Mouse (Mus musculus) embryonic facial prominence, embryonic 10.5 days (tissue): Measurements from ENCODE around the gene Ap3d1. TPM values are rescaled to one million over a fixed set of nuclear protein-coding genes. Genes with fewer than 3 reads are reported as not detected.

ENCODE experiments used
- DNase-seq: peaks from one replicate; pipeline ENCODE4 v3.0.0-alpha.2; 2017; ENCODE audit warnings: low spot score
- H3K27ac ChIP-seq: fragments of 300-500 bp; sonication (generic); replicated peaks from 2 replicates; pipeline ENCODE4 v1.5.1; 2016; ENCODE audit warnings: mild to moderate bottlenecking
- H3K27me3 ChIP-seq: fragments of 300-500 bp; sonication (generic); replicated peaks from 2 replicates; pipeline ENCODE4 v1.6.1; 2016; ENCODE audit warnings: low read depth, mild to moderate bottlenecking; ENCODE audit not compliant: poor library complexity, severe bottlenecking
- H3K36me3 ChIP-seq: fragments of 300-500 bp; sonication (generic); replicated peaks from 2 replicates; pipeline ENCODE4 v1.6.1; 2016; ENCODE audit warnings: mild to moderate bottlenecking, moderate library complexity
- H3K4me1 ChIP-seq: fragments of 300-500 bp; sonication (generic); 2 replicates; pipeline ENCODE4 v1.6.1; 2016
- H3K4me3 ChIP-seq: fragments of 300-500 bp; sonication (generic); 2 replicates; pipeline ENCODE4 v1.5.1; 2016; ENCODE audit warnings: mild to moderate bottlenecking, moderate library complexity
- H3K9me3 ChIP-seq: fragments of 300-500 bp; sonication (generic); 2 replicates; pipeline ENCODE4 v1.6.1; 2016; ENCODE audit warnings: mild to moderate bottlenecking
- WGBS: fragments of 180-500 bp; shearing (Covaris S2); methylation state at CpG from one replicate; pipeline ENCODE4 v1.1.7; 2016; 5-methylcytosine and 5-hydroxymethylcytosine counted together
- polyA plus RNA-seq: library from polyadenylated mRNA; unstranded; fragments of >200 nt; fragmentation: Nextera tagmentation; extraction: Ambion mirVana; gene quantifications from 2 replicates; pipeline ENCODE4 v1.2.1, GENCODE M21; 2016

Gene Ap3d1
- polyA plus RNA-seq, 1 experiment from 2014 or later = 60.5 TPM

GRCm38 (mm10) chr10:80674851-80675404 lies 67.1 kb downstream of the Ap3d1 start:
- Histone ChIP-seq H3K9me3 (no peaks in the 10 kb centered on the region), H3K4me3 (peak overlapping the region; percentile 97), H3K27me3 (no peaks in the 10 kb centered on the region), H3K27ac (peak overlapping the region; percentile 93), H3K4me1 (peaks cover 70% of the 10 kb centered on the region), H3K36me3 (peaks cover 47% of the 10 kb centered on the region)
- WGBS = 30% methylated on average over 6 of the region's 6 CpGs
- DNase-seq = no peak

GRCm38 (mm10) chr10:80674161-80674711 lies 67.8 kb downstream of the Ap3d1 start:
- no peaks in the 10 kb centered on the region for H3K27me3 ChIP-seq
- peak overlapping the region; percentile 97 for H3K4me3 ChIP-seq
- H3K36me3 ChIP-seq = peaks cover 54% of the 10 kb centered on the region
- WGBS = 76% methylated on average over 5 of the region's 5 CpGs
- no peak for DNase-seq
- H3K27ac ChIP-seq = peak overlapping the region; percentile 93
- no peaks in the 10 kb centered on the region for H3K9me3 ChIP-seq
- H3K4me1 ChIP-seq = peaks cover 63% of the 10 kb centered on the region

- Histone ChIP-seq H3K27ac (peak overlapping the region; percentile 93; the same call in 1 of the 2 replicates), H3K4me1 (peaks cover 57% of the 10 kb centered on the region), H3K9me3 (no peaks in the 10 kb centered on the region), H3K4me3 (peak overlapping the region; percentile 97), H3K36me3 (peaks cover 59% of the 10 kb centered on the region), H3K27me3 (no peaks in the 10 kb centered on the region)
- WGBS = 90% methylated on average over 3 of the region's 3 CpGs
- no peak for DNase-seq
Measured at GRCm38 (mm10) chr10:80673690-80674089, 68.4 kb downstream of the Ap3d1 start.

GRCm38 (mm10) chr10:80671936-80672690 lies 70.0 kb downstream of the Ap3d1 start:
- Histone ChIP-seq H3K27ac (no peak overlapping the region), H3K4me1 (peaks cover 42% of the 10 kb centered on the region), H3K36me3 (peaks cover 75% of the 10 kb centered on the region), H3K9me3 (no peaks in the 10 kb centered on the region), H3K27me3 (no peaks in the 10 kb centered on the region), H3K4me3 (no peak overlapping the region)
- WGBS = 77% methylated on average over 11 of the region's 11 CpGs
- no peak for DNase-seq

DNA sequence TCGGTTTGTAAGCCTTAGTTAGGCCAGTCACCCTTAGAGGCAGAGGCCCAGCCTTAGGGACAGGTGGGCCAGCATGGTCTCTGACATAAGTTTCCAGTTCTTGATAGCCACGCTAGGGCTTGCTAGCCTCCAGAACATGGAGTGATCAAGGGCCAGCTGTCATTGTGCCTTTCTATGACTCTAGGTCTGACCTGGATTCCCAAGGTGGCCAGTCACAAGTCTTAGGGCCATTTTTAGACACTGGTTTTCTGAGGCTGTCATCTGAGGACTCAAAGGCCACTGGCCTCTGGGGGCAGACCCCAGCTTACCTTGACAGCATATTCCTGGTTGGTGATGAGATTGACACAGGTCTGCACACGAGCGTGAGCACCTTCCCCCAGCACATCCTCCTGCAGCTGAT lies 70.8 kb downstream of the Ap3d1 start:
- H3K36me3 ChIP-seq = peaks cover 84% of the 10 kb centered on the region

GRCm38 (mm10) chr10:80670531-80670930 lies 71.5 kb downstream of the Ap3d1 start:
- 93% methylated on average over 2 of the region's 2 CpGs for WGBS
- no peak for DNase-seq
- H3K36me3 ChIP-seq = peaks cover 91% of the 10 kb centered on the region
- H3K9me3 ChIP-seq = no peaks in the 10 kb centered on the region
- no peak overlapping the region for H3K27ac ChIP-seq
- no peak overlapping the region for H3K4me3 ChIP-seq
- H3K27me3 ChIP-seq = no peaks in the 10 kb centered on the region
- peaks cover 50% of the 10 kb centered on the region for H3K4me1 ChIP-seq

More for the DNA sequence above, 70.8 kb downstream of the Ap3d1 start:
- no peak overlapping the region for H3K27ac ChIP-seq
- H3K9me3 ChIP-seq = no peaks in the 10 kb centered on the region
- no peak for DNase-seq
- WGBS = 91% methylated on average over 4 of the region's 4 CpGs
- peaks cover 43% of the 10 kb centered on the region for H3K4me1 ChIP-seq
- H3K4me3 ChIP-seq = no peak overlapping the region
- H3K27me3 ChIP-seq = no peaks in the 10 kb centered on the region

GRCm38 (mm10) chr10:80669737-80670485 lies 72.2 kb downstream of the Ap3d1 start:
- Histone ChIP-seq H3K4me3 (0 out of 2 replicates have a peak overlapping the region, but pooled peaks have one; percentile 14), H3K4me1 (peaks cover 50% of the 10 kb centered on the region), H3K36me3 (peaks cover 95% of the 10 kb centered on the region), H3K27ac (peak overlapping the region; percentile 10; the same call in 1 of the 2 replicates), H3K9me3 (no peaks in the 10 kb centered on the region), H3K27me3 (no peaks in the 10 kb centered on the region)
- 95% methylated on average over 7 of the region's 7 CpGs for WGBS
- no peak for DNase-seq

DNA sequence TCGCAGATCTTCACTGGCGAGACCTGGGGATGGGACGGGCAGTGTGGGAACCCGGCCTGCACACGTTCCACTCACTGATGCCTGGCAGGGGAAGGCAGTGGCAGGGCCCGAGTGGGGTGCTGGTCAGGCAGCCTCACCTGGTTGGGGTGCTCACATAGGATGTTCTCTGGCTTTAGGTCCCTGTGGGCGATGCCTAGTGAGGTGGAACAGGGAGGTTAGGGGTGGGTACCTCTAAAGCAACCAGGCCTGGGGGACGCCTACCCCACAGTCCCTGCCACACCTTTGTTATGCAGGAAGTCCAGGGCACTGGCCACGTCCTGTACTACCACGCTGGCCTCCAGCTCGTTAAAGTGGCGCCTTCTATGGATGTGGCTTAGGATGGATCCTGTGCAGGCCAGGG lies 73.0 kb downstream of the Ap3d1 start:
- H3K9me3 ChIP-seq = no peaks in the 10 kb centered on the region
- peaks cover 50% of the 10 kb centered on the region for H3K4me1 ChIP-seq
- H3K4me3 ChIP-seq = no peak overlapping the region
- WGBS = 92% methylated on average over 12 of the region's 12 CpGs
- no peaks in the 10 kb centered on the region for H3K27me3 ChIP-seq
- H3K36me3 ChIP-seq = peaks cover 89% of the 10 kb centered on the region
- DNase-seq = no peak
- H3K27ac ChIP-seq = 0 out of 2 replicates have a peak overlapping the region, but pooled peaks have one; percentile 10

GRCm38 (mm10) chr10:80668614-80669013 lies 73.5 kb downstream of the Ap3d1 start:
- no peaks in the 10 kb centered on the region for H3K27me3 ChIP-seq
- DNase-seq = no peak
- no peaks in the 10 kb centered on the region for H3K9me3 ChIP-seq
- peaks cover 50% of the 10 kb centered on the region for H3K4me1 ChIP-seq
- H3K27ac ChIP-seq = no peak overlapping the region
- peaks cover 85% of the 10 kb centered on the region for H3K36me3 ChIP-seq
- no peak overlapping the region for H3K4me3 ChIP-seq
- WGBS = 89% methylated on average over 11 of the region's 11 CpGs

GRCm38 (mm10) chr10:80666837-80667412 lies 75.1 kb downstream of the Ap3d1 start:
- DNase-seq = no peak
- peaks cover 68% of the 10 kb centered on the region for H3K36me3 ChIP-seq
- H3K4me3 ChIP-seq = 0 out of 2 replicates have a peak overlapping the region, but pooled peaks have one; percentile 11
- H3K4me1 ChIP-seq = peaks cover 45% of the 10 kb centered on the region
- H3K27me3 ChIP-seq = no peaks in the 10 kb centered on the region
- H3K9me3 ChIP-seq = no peaks in the 10 kb centered on the region
- H3K27ac ChIP-seq = peak overlapping the region; percentile 24; the same call in 1 of the 2 replicates
- WGBS = 85% methylated on average over 19 of the region's 19 CpGs

DNA sequence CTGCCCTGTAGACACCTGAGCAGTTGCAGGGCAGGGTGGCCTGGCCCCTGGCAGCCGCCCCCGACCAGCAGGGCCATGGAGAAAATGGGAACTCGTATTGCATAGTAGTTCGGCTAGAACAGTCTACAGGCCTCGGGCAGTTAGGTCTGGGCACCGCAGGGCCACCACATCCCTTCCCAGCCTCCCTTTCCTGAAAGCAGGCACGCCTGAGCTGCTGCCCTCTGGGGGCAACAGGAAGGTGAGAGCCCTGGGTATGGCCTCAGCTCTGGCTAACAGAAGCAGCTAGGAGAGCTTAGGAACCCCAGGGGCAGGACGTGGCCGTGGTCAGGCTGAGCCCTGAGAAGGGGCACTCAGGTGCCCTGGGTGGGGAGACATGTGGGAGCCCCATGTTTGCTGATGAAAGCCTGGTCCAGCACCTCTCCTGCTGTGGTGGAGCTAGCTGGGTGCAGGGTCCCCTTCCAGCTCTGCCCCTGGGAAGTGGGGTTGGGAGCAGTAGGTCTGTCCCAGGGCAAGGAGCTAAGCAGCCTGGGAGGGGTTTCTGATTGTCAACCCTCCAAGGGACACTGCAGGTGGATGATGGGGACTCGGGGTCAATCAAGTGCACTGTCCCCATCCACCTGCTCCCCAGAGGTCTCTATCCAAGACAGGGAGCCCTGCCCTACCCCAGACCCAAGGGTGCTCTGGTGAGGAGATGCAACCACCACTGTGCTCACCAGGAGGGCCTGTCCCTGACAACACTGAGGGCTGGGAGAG lies 75.9 kb downstream of the Ap3d1 start:
- H3K4me3 ChIP-seq = peak overlapping the region; percentile 23; the same call in 1 of the 2 replicates
- 80% methylated on average over 10 of the region's 10 CpGs for WGBS
- H3K36me3 ChIP-seq = peaks cover 61% of the 10 kb centered on the region

More for the DNA sequence above, 75.9 kb downstream of the Ap3d1 start:
- no peaks in the 10 kb centered on the region for H3K27me3 ChIP-seq
- no peak overlapping the region for H3K27ac ChIP-seq
- peaks cover 45% of the 10 kb centered on the region for H3K4me1 ChIP-seq
- DNase-seq = no peak
- H3K9me3 ChIP-seq = no peaks in the 10 kb centered on the region
